Mouse (Mus musculus) layer of hippocampus, adult 2 months (tissue): ENCODE data around the gene Nbas. TPM values are rescaled to one million over a fixed set of nuclear protein-coding genes. Genes with fewer than 3 reads are reported as not detected.
A peak's percentile ranks its signal among the peaks of the same experiment; 100 is the strongest.

Source experiments
- DNase-seq, 2 experiments: peaks; one replicate each; pipeline ENCODE4 v3.0.0; 2022; ENCODE audit warnings: low spot score in 2 of 2
- H3K27ac ChIP-seq: fragments of 200-600 bp; 2 replicates; pipeline ENCODE4 v1.8.1; 2022
- H3K4me3 ChIP-seq: fragments of 200-600 bp; 2 replicates; pipeline ENCODE4 v1.8.1; 2022; ENCODE audit warnings: mild to moderate bottlenecking
- CTCF ChIP-seq: fragments of 200-600 bp; conservative IDR thresholded peaks from 2 replicates; pipeline ENCODE4 v1.8.1; 2022; ENCODE audit warnings: antibody characterized with exemption, mild to moderate bottlenecking, moderate library complexity
- long read RNA-seq, 2 experiments: library from polyadenylated mRNA; stranded (forward); transcript quantifications; one replicate each; pipeline ENCODE4 v2.0.0; 2021; ENCODE audit warnings: borderline mapping rate in 2 of 2
- total RNA-seq, 2 experiments: library from RNA; stranded (reverse); gene quantifications; 2 replicates each; pipeline ENCODE4 v1.2.3; 2021

Nbas gene
- 10 to 100 TPM; 34.5 to 36.8 TPM for total RNA-seq
- long read RNA-seq, experiment 1, full-length matches to known transcripts: 1 of 15 reads
- long read RNA-seq, experiment 1, partial matches to known transcripts: 8 of 15 reads
- long read RNA-seq, experiment 1, other reads (novel, unspliced or antisense): 6 of 15 reads
- long read RNA-seq, experiment 2, full-length matches to known transcripts: 2 of 20 reads
- long read RNA-seq, experiment 2, partial matches to known transcripts: 11 of 20 reads
- long read RNA-seq, experiment 2, other reads (novel, unspliced or antisense): 7 of 20 reads

DNA sequence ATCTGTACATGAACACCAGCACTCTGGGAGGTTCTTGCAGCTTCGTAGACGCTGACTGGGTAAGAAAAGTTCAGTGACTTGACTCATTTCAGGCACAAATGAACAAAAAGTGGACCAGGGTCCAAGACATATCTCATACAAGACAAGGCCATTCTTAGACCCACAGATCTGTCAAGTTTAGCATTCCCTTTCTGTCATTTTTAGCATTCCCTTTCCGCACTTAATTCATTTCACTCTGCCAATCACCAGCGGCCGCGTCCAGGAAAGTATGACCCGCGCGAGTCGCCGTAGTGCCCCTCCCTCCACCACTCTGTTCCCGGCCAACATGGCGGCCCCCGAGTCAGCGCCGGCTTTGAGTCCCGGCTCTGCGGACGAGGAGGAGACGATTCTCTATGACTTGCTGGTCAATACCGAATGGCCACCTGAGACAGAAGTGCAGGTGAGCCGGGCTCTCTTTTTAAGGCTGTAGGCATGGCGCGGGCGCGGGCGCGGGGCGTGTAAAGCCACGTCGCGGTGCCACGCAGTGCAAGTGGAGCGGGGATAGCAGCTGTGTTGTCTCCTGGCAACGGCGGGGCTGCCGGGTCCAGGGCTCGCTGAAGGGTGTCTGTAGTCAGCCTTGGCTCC, at the start of gene Nbas:
Nbas (plus strand) TSS at position 308 of the 624 bp plus-strand sequence.
- Histone ChIP-seq H3K4me3 (peak within 1 kb of the TSS; percentile 99), H3K27ac (peak within 1 kb of the TSS; percentile 89)
- peak; percentile 80 to 89 for DNase-seq
- TF ChIP-seq CTCF: no peak

DNA sequence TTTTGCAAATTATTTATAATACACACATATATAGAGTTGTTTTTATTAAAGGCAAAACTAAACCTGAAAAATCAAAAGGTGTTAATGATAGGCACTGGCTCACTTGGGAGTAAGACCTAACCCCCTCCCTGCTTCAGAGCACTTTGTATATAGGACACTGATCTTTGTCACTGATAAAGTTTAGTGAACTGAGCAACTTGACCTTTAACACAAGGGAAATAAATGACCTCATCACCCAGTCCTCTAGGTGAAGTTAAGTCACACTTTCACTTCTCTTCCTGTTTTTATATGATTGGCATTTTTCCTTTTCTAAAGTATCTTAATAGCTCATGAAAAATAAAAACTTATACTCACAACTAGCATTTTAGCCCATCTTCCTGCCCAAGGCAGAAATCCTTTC, 26.5 kb upstream of the Nbas start:
- Histone ChIP-seq H3K4me3 (no peak overlapping the region), H3K27ac (no peak overlapping the region)
- DNase-seq: no peak
- no peak for TF ChIP-seq CTCF

DNA sequence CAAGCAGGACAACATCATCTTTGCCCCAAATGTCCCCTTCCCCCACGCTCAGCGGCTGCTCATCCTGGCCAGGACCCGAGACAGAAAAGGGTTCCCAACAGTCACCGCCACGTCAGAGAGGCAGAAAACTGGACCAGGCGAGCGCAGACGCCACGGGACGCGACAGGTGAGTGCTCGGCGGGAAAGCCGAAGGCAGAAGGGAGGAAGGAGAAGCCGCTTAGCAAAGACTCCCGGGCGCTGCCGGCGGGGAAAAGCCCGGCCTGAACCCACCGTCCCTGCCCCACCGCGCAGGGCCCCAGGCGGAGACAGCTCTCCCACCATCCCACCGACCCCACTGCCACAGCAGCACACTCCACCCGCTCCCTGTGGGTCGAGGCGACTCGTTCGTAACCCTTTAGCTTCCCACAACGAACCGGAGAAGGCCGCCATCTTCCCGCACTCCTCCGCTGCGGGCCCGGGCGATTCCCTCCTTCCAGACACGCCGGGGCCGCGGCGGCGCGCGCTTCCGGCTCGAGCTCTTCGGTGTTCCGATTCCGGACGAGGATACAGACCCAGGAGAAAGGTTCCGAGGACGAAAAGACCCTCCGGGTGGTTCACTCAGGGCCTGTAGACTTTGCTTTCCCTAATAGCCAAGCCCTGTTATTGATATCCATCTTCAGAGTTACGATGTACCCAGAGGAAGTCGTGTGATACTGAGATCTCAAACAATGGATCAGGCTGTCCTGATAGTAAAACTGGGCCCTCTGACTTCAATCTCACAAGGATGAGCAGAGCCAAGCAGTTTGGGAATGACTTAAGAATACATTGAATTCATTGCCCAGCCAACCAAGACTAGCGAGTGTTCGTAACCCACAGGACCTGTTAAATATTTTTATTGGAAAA, 20.0 kb upstream of the Nbas start, which contains the start of gene Ddx1:
Ddx1 (minus strand) TSS at position 523 of the 882 bp plus-strand sequence.
- no peak for TF ChIP-seq CTCF
- Histone ChIP-seq H3K4me3 (peak within 1 kb of the TSS; percentile 83), H3K27ac (peak within 1 kb of the TSS; percentile 87)
- DNase-seq: peak; percentile 73 to 87

DNA sequence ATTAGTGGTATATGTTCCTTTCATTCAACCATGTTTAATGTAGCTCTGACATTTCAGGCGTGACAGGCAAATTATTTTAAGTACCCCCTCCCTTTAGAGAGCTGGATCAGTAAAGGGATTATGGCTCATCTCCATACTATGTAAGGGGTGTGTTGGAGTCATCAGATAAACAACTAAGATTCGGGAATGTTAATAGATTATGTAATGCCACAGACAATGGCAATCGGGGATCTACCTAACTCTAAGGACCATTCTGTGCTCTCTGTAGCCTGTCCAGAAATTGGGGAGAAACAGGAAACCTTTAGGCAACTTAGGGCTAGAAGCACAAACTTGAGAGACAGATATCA, 19.4 kb upstream of the Nbas start:
- TF ChIP-seq CTCF: no peak
- H3K4me3 ChIP-seq: peak overlapping the region; percentile 83
- peak overlapping the region; percentile 87 for H3K27ac ChIP-seq
- no peak for DNase-seq

DNA sequence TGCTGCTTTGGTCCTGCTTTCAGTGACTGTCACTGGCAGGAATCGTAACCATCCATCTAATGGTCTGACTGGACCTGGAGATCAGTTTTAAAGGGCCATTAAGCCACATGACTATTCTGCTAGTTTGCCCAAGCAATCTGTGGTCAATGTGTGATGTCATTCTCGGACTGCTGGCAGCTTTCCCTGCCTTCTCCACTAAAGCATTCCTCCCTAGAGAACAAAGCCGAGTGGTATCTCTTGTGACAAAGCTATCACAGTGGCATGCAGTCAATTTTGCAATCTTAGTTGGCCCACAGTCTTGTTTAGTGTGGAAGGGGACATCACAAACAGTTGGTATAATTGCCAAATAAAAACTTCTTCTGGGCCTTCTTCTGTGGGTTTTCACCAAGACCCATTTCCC, 13.9 kb upstream of the Nbas start:
- no peak overlapping the region for H3K4me3 ChIP-seq
- H3K27ac ChIP-seq: no peak overlapping the region
- DNase-seq: no peak
- no peak for TF ChIP-seq CTCF

DNA sequence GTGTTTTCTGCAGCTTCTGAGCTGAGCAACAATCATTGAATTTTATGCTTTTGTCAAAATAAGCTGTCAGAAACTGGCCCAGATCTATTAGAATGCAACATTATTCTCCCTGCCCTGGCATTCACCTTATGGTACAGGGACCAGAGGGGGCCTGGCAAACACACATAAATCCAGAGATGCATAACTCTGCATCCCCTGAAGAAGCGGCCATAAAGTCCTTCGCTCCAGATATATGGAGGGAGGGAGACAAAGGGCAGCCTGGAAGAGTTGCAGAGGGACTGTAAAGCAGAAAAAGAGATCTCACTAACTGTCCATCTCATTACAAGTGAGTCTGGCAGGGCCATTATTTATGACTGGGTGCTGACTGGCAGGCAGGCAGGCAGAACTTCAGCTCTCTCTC, 13.2 kb upstream of the Nbas start:
- no peak overlapping the region for H3K4me3 ChIP-seq
- no peak for DNase-seq
- no peak for TF ChIP-seq CTCF

DNA sequence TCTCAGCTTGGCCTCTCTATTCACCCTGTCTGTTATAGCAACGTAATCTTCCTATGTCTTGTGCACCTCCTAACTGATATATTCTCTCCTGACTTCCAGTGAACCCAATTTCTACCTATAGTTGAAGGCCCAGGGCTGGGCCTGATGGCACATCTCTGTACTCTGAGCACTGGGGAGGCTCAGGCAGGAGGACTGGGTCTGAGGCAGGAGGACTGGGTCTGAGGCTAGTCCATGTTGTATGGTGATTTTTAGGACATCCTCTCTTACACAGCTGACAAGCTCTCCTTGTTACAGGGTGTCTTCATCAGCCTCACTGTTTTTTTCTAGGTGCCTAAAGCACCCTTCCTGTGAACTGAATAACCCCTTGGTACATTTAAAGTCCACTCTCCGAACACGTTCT, 521 bp upstream of the Nbas start:
- no peak for DNase-seq
- Histone ChIP-seq H3K27ac (peak overlapping the region; percentile 89; the same call in 1 of the 2 replicates), H3K4me3 (peak overlapping the region; percentile 99)
- no peak for TF ChIP-seq CTCF

More for the DNA sequence above, 13.2 kb upstream of the Nbas start:
- H3K27ac ChIP-seq: no peak overlapping the region

DNA sequence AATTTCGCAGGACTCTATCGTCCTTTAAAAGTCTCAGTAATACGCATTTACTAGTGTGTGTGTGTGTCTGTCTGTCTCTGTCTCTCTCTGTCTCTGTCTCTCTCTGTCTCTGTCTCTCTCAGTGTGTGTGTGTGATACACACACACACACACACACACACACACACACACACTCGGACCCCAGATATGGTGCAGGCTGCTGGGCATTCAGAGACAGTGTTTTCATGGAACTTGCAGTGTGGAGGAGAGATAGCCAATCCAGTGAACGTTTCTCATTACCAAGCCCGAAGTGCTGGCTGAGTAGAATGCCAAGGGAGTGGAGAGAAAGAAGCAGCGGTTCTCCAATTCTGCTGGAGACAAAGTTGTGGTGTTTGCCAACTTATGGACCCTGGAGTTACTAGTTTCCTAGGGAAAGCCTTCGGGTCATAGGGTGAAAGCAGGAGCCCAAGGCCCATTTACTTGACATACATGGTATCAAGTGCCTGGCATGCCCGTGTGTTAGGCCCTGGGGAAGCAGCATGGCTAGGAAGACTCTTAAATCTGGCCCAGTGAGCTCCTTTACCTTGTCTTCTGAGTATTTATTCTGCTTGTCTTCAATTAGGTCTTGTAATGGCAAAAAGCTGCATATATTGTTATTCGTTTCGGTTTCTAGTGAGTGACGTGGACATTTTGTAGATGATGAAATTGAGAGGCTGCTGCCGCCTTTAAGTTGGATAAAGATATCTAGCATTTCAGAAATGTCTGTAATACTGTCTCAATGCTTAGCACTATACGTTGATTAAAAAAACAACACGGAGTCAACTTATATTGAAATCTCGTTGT, 847 bp downstream of the Nbas start:
- Histone ChIP-seq H3K4me3 (peak overlapping the region; percentile 99), H3K27ac (peak overlapping the region; percentile 89)
- DNase-seq: no peak
- no peak for TF ChIP-seq CTCF

DNA sequence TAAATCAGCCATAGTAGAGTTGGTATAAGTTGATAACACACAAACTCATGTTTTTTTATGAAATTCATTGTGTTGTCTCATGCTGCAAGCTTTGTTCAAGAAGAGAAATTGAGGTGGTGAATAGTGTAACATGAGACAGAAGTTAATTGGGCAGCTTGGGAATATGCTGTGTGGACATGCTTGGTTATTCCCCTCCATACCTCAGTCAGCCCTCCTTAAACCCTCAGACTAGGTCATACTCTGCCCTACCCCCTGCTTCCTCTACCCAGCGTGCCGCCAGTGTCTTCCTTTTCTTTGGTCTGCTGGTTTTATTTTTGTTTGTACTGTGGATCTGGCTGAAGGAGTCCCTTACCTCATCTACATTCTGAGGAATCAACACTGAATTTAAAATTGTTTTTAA, 22.5 kb downstream of the Nbas start:
- no peak for DNase-seq
- no peak for TF ChIP-seq CTCF
- Histone ChIP-seq H3K4me3 (no peak overlapping the region), H3K27ac (no peak overlapping the region)

DNA sequence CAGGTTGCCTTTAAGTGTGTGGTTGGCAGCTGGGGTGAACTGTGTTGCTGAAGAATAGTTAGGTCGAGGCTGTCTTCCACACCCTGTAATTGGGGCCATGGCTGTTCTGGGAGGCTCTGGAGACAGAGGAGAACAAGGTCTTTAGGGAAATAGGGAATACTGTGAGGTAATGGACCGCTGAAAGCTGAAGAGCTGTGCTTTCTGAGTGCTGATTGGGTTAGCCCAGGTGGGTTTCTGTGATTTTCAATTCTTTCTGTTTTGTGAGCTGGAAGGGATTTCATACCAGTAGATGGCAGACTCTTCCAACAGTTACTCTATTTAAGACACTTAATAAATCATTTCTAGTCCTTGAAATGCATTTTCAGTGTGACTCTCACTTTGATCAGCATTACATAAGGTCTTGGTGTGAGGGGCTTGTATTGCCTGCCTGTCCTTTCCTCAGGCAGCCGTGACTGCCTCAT, 24.5 kb downstream of the Nbas start:
- DNase-seq: no peak

DNA sequence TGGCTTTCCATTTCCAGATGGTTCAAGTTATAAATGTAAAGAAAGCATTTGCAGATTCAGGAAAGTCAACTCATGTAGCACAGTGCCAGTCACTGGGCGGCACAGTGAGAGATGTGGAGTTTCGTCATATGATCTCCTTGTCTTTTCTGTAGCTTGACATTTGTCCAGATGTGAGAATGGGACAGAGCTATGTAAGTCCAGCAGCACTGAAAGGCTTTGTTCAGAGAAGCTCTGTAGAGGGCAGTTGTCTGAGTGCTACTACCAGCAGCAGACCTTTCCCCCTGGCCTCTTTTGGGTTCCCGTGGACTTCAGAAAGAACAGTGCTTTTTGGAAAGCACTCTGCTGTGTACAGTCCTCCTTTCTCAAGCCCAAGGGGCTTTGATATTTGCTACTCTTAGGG, 34.1 kb downstream of the Nbas start:
- no peak for TF ChIP-seq CTCF
- peak in 1 of 2 experiments; percentile 39 for DNase-seq
- Histone ChIP-seq H3K27ac (peak overlapping the region; percentile 84), H3K4me3 (no peak overlapping the region)

More for the DNA sequence above, 24.5 kb downstream of the Nbas start:
- Histone ChIP-seq H3K27ac (peak overlapping the region; percentile 59; the same call in 1 of the 2 replicates), H3K4me3 (no peak overlapping the region)
- TF ChIP-seq CTCF: peak; percentile 83

DNA sequence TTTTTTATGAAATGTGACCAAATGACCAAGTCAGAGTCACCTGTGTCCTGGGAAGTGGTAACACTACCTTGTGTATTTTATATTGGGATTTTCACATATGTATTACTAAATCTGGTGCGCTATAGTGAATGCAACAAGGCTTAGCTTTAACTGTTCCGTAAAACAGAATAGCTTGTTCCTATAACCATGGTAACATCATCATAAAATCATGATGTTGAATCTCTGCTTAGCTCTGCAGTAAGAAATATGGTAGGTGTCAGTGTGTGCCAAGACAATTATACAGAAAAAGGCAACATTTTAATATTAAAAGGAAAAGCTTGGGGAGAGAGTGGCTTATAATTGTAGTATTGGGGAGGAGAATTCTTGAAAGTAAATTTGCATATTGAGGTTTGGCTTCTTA, 45.0 kb downstream of the Nbas start:
- no peak for TF ChIP-seq CTCF

More for the DNA sequence above, 45.0 kb downstream of the Nbas start:
- Histone ChIP-seq H3K4me3 (no peak overlapping the region), H3K27ac (peak overlapping the region; percentile 62; the same call in 1 of the 2 replicates)
- DNase-seq: no peak
